Mouse (Mus musculus) forebrain, embryonic 14.5 days (tissue): ENCODE data around the gene Myof. TPM values are rescaled to one million over a fixed set of nuclear protein-coding genes. Genes with fewer than 3 reads are reported as not detected.

Source experiments
- ATAC-seq: fragments of 200-750 bp; cut with Nextera tagmentation; 2 replicates; pipeline ENCODE4 v1.8.0; 2017; ENCODE audit warnings: mild to moderate bottlenecking, moderate library complexity
- DNase-seq: peaks from one replicate; pipeline ENCODE4 v3.0.0-alpha.2; 2015; ENCODE audit warnings: low spot score
- H3K27ac ChIP-seq: fragments of 300-500 bp; sonication (generic); 2 replicates; pipeline ENCODE4 v1.5.1; 2014; ENCODE audit warnings: low read depth, mild to moderate bottlenecking, control low read depth, low read length, moderate library complexity
- H3K27me3 ChIP-seq: fragments of 300-500 bp; sonication (generic); replicated peaks from 2 replicates; pipeline ENCODE4 v1.6.1; 2014; ENCODE audit warnings: low read length, control low read depth, mixed read lengths; ENCODE audit not compliant: control insufficient read depth, insufficient read depth
- H3K36me3 ChIP-seq: fragments of 300-500 bp; sonication (generic); 2 replicates; pipeline ENCODE4 v1.6.1; 2014; ENCODE audit warnings: low read length, control low read depth; ENCODE audit not compliant: control insufficient read depth, insufficient read depth
- H3K4me1 ChIP-seq: fragments of 300-500 bp; sonication (generic); 2 replicates; pipeline ENCODE4 v1.6.1; 2014; ENCODE audit warnings: antibody characterized with exemption, low read length, control low read depth; ENCODE audit not compliant: control insufficient read depth, insufficient read depth
- H3K4me2 ChIP-seq: fragments of 300-500 bp; sonication (generic); 2 replicates; pipeline ENCODE4 v1.6.1; 2014; ENCODE audit warnings: mild to moderate bottlenecking, control low read depth, low read length
- H3K4me3 ChIP-seq: fragments of 300-500 bp; sonication (generic); 2 replicates; pipeline ENCODE4 v1.5.1; 2014; ENCODE audit warnings: low read depth, low read length, control low read depth
- H3K9ac ChIP-seq: fragments of 300-500 bp; sonication (generic); 2 replicates; pipeline ENCODE4 v1.6.1; 2014; ENCODE audit warnings: mild to moderate bottlenecking, low read length, control low read depth, moderate library complexity
- H3K9me3 ChIP-seq: fragments of 300-500 bp; sonication (generic); replicated peaks from 2 replicates; pipeline ENCODE4 v1.6.1; 2016; ENCODE audit warnings: low read length, control low read depth, mixed read lengths; ENCODE audit not compliant: control insufficient read depth
- WGBS: fragments of 180-500 bp; shearing (Covaris S2); extraction: QIAGEN DNeasy Blood & Tissue Kit; methylation state at CpG from one replicate; pipeline ENCODE4 v1.1.7; 2014; 5-methylcytosine and 5-hydroxymethylcytosine counted together
- polyA plus RNA-seq: library from polyadenylated mRNA; unstranded; fragments of >200 nt; fragmentation: Nextera tagmentation; extraction: Ambion mirVana; gene quantifications from 2 replicates; pipeline ENCODE4 v1.2.1, GENCODE M21; 2014

Myof gene
- polyA plus RNA-seq, 1 experiment from 2014 or later = 1.4 TPM

- DNase-seq = no peak
- Histone ChIP-seq H3K9me3 (no peaks in the 10 kb centered on the region), H3K9ac (no peak overlapping the region), H3K36me3 (no peaks in the 10 kb centered on the region), H3K27me3 (no peaks in the 10 kb centered on the region), H3K4me3 (no peak overlapping the region), H3K27ac (no peak overlapping the region), H3K4me2 (no peak overlapping the region), H3K4me1 (no peaks in the 10 kb centered on the region)
- WGBS = 91% methylated on average over 16 of the region's 16 CpGs
- no peak for ATAC-seq
These were observed 57.6 kb downstream of the Myof start for GRCm38 (mm10) chr19:37985730-37986129.

GRCm38 (mm10) chr19:37975951-37976350 is 67.4 kb downstream of the Myof start:
- WGBS = 90% methylated on average over 5 of the region's 5 CpGs
- no peak overlapping the region for H3K4me3 ChIP-seq
- H3K4me1 ChIP-seq = no peaks in the 10 kb centered on the region
- ATAC-seq (no peak), DNase-seq (no peak)
- H3K27me3 ChIP-seq = no peaks in the 10 kb centered on the region
- H3K9ac ChIP-seq = no peak overlapping the region
- H3K27ac ChIP-seq = no peak overlapping the region
- H3K9me3 ChIP-seq = no peaks in the 10 kb centered on the region
- H3K36me3 ChIP-seq = no peaks in the 10 kb centered on the region
- no peak overlapping the region for H3K4me2 ChIP-seq

- no peak overlapping the region for H3K4me3 ChIP-seq
- no peaks in the 10 kb centered on the region for H3K27me3 ChIP-seq
- 83% methylated on average over 4 of the region's 4 CpGs for whole genome bisulfite sequencing
- no peak overlapping the region for H3K9ac ChIP-seq
- DNase-seq = no peak
- H3K4me1 ChIP-seq = no peaks in the 10 kb centered on the region
- no peak for ATAC-seq
- no peaks in the 10 kb centered on the region for H3K36me3 ChIP-seq
- H3K27ac ChIP-seq = no peak overlapping the region
- H3K4me2 ChIP-seq = no peak overlapping the region
- H3K9me3 ChIP-seq = no peaks in the 10 kb centered on the region
These were observed 72.8 kb downstream of the Myof start for GRCm38 (mm10) chr19:37970571-37970970.

DNA sequence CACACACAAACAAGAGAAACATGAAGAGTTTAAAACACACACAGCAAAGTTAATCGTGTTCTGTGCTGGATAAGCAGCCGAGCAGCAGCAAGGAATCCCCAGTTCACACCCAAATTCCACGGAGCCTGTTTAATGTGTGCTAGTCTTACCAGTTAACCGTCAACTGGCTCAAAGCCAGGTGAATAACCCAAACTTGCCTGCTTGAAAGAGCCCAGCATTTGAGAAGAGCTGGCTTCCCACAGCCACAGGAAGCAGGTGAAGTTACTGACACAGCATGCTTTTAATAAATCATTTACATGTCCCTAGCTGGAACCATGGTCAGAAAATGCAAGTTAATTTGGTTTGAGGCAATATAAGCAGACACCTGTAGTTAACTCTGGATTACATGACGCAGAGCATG is 73.4 kb downstream of the Myof start:
- no peak overlapping the region for H3K9ac ChIP-seq
- no peaks in the 10 kb centered on the region for H3K27me3 ChIP-seq
- peak; percentile 14 for DNase-seq
- 73% methylated on average over 5 of the region's 5 CpGs for WGBS
- no peak overlapping the region for H3K27ac ChIP-seq
- H3K4me3 ChIP-seq = no peak overlapping the region
- ATAC-seq = no peak
- no peaks in the 10 kb centered on the region for H3K4me1 ChIP-seq
- no peak overlapping the region for H3K4me2 ChIP-seq
- no peaks in the 10 kb centered on the region for H3K36me3 ChIP-seq
- no peaks in the 10 kb centered on the region for H3K9me3 ChIP-seq

DNA sequence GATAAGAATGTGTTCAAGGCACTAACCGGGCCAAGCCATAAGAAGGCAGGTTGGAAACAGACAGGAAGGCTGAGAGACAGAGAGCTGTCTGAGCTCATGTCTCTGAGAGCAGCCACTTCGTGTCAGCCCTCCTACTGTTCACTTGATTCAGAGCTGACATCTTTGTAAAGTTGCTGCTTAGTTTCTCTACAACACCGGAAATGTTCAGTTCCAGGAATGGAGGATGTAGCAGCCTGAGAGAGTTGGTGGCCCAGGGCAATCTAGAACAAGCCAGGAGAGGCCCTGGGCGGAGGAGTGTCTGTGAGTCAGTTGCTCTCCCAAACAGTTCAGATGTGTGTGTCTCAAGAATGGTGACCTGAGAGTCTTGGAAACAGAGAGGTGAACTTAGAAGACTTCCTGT is 77.5 kb downstream of the Myof start:
- H3K4me2 ChIP-seq = no peak overlapping the region
- H3K9me3 ChIP-seq = no peaks in the 10 kb centered on the region
- DNase-seq = no peak
- ATAC-seq = no peak
- H3K4me1 ChIP-seq = no peaks in the 10 kb centered on the region
- 84% methylated on average over 4 of the region's 4 CpGs for WGBS
- H3K36me3 ChIP-seq = no peaks in the 10 kb centered on the region
- no peak overlapping the region for H3K27ac ChIP-seq
- H3K4me3 ChIP-seq = no peak overlapping the region
- H3K27me3 ChIP-seq = no peaks in the 10 kb centered on the region
- no peak overlapping the region for H3K9ac ChIP-seq

- Histone ChIP-seq H3K4me2 (no peak overlapping the region), H3K4me3 (no peak overlapping the region), H3K9ac (no peak overlapping the region), H3K9me3 (no peaks in the 10 kb centered on the region), H3K27ac (no peak overlapping the region), H3K27me3 (no peaks in the 10 kb centered on the region), H3K36me3 (no peaks in the 10 kb centered on the region), H3K4me1 (no peaks in the 10 kb centered on the region)
- WGBS = 88% methylated on average over 5 of the region's 5 CpGs
- no peak for DNase-seq
- ATAC-seq = no peak
These were observed 80.0 kb downstream of the Myof start for GRCm38 (mm10) chr19:37963421-37963820.

DNA sequence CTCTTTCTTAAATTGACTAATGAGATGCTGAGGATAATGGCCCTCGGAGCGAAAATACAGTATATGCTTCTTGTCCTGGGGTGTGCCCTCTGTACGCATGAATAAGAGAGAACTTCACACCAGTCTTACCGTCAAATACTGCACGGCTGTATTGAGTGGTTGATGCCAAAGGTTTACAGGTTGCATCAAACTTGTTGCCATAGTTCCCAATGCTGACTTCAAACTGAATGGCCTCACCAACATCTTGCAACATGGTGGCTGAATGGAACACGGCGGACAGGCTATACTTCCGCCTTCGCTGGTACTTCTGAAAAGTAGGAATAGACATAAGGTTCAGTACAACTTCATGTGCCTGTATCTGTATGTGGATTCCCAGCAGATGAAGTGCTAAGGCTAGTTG is 82.6 kb downstream of the Myof start:
- Histone ChIP-seq H3K4me1 (no peaks in the 10 kb centered on the region), H3K27ac (no peak overlapping the region), H3K4me2 (no peak overlapping the region), H3K9me3 (no peaks in the 10 kb centered on the region), H3K4me3 (no peak overlapping the region), H3K27me3 (no peaks in the 10 kb centered on the region), H3K9ac (no peak overlapping the region), H3K36me3 (no peaks in the 10 kb centered on the region)
- DNase-seq = no peak
- WGBS = 93% methylated on average over 9 of the region's 9 CpGs
- ATAC-seq = no peak

- no peak overlapping the region for H3K27ac ChIP-seq
- no peak for ATAC-seq
- DNase-seq = no peak
- no peak overlapping the region for H3K4me3 ChIP-seq
- no peaks in the 10 kb centered on the region for H3K9me3 ChIP-seq
- no peaks in the 10 kb centered on the region for H3K4me1 ChIP-seq
- no peaks in the 10 kb centered on the region for H3K27me3 ChIP-seq
- H3K36me3 ChIP-seq = no peaks in the 10 kb centered on the region
- no peak overlapping the region for H3K4me2 ChIP-seq
- 87% methylated on average over 10 of the region's 10 CpGs for WGBS
- H3K9ac ChIP-seq = no peak overlapping the region
These were observed 83.7 kb downstream of the Myof start for GRCm38 (mm10) chr19:37959543-37960215.

GRCm38 (mm10) chr19:37959076-37959475 is 84.3 kb downstream of the Myof start:
- DNase-seq (no peak), ATAC-seq (no peak)
- WGBS = 36% methylated on average over 6 of the region's 6 CpGs
- Histone ChIP-seq H3K36me3 (no peaks in the 10 kb centered on the region), H3K27ac (no peak overlapping the region), H3K4me2 (no peak overlapping the region), H3K9me3 (no peaks in the 10 kb centered on the region), H3K4me1 (no peaks in the 10 kb centered on the region), H3K4me3 (no peak overlapping the region), H3K9ac (no peak overlapping the region), H3K27me3 (no peaks in the 10 kb centered on the region)
